Mouse (Mus musculus) mammary gland, adult 2 months (tissue): ENCODE data around the gene Ghdc. TPM values are rescaled to one million over a fixed set of nuclear protein-coding genes. Genes with fewer than 3 reads are reported as not detected.

Source experiments
- polyA plus RNA-seq: library from polyadenylated mRNA; depleted of rRNA; stranded (reverse); fragments of >200 nt; gene quantifications from 2 replicates; pipeline ENCODE4 v1.2.3, GENCODE M21; 2012; ENCODE audit warnings: low replicate concordance; rRNA removed

The Ghdc gene
- polyA plus RNA-seq, result 15.5 and 16.5 TPM in 2 replicates

DNA sequence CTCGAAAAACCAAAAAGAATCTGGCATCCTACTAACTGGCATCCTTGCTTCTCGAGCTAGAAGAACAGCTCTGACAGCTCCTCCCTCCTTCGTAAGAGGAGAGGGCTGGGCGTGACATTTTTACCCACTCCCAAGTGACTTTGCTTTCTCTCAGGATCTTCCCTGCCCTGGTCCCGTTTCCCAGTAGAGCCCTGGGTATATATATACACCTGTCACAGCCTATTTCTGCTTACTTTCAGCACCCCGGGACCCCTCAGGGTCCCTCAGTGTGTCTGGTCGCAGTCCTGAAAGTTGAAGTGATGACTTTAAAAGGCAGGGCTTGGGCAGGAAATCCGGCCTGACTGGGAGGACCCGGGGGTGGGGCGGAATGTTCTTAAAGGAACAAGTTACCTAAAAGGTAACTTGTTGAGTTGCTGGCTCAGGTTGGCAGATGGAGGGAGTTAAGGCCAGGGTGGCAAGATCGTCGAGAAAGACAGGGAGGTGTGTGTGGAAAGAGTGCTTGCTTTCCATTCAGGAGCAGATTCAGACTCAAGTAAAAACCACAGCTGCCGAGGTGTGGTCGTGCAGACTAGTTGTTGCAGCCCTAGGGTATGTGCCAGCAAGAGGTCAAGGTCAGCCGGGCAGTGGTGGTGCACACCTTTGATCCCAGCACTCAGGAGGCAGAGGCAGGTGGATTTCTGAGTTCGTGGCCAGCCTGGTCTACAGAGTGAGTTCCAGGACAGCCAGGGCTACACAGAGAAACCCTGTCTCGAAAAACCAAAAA is at the start of gene Ghdc:
Gene Ghdc (minus strand): TSS at position 312 of the 763 bp plus-strand sequence.

DNA sequence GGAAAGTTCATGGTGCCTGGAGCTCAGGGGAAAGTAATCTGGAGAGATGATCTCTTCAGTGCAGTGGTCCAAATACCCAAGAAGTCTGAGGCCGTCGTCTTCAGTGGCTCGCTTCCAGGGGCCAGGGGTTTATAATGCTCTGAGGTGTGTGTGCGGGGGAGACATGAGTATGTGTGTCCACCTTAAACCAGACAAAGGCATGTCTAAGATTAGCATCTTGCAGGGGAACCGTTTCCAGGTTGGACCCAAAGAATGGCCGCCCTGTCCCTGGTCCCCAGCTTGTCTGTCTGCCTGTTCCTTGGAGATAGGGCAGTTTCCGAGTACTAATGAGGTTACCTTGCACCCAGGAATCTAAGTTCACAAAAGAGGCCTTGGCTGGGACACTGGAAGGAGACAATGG is 7.9 kb downstream of the Ghdc start, which contains the start of gene Hcrt:
Gene Hcrt (minus strand): TSS at position 101 of the 400 bp plus-strand sequence.

DNA sequence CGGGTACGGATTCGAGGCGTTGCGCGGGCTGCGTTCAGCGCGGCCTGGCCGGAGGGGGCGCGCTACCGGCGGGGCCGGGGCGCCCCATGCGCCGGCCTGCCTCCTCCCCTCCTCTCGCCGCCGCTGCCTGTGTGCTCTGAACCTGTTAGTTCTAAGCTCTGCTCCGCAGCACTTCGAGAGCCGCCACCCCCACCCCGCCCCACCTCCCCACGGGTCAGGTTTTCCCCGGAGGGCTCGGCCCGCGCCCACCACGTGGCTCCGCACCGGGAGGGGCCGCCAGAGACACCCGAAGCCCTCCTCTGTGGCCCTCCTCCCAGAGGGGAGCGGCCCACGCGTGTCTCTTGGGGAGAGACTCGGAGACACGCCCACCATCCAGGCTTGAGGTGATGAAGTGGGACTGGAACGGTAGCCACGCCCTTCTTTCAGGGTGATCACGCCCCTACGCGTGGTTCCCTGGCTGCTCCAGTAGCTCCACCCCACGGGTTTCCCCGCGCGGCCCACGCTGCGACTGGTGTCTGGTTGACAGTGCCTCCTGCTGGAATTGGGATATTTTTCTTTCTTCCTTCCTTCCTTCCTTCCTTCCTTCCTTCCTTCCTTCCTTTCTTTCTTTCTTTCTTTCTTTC is 11.0 kb downstream of the Ghdc start, which contains the start of gene Kcnh4:
Gene Kcnh4 (minus strand): TSS at position 332 of the 623 bp plus-strand sequence.

DNA sequence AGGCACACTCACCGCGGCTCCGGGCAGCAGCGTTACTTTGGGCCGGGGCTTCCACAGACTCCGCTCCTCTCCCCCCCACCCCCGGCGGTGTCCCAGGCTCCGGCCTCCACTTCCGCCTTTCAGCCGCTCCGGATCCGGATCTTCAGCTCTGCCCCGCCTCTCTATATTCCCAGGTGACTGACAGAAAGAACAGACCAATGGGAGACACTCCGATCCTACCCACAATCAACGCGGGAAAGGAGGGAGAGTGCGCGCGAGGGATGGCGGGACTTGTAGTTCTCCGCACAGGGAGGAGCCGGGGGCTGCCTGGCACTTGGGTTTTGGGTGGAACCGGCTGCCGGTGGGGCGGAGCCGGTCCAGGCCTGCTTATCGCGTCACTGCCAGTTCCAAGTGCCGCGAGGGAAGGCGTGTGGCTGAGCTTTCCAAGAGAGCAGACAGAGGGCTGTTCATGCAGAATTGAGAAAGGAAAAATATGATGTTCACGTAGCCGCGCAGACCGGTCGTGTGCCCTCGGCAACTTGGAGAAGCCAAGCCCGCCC is 32.6 kb downstream of the Ghdc start, which contains the start of gene Rab5c:
Gene Rab5c (minus strand): TSS at position 150 of the 539 bp plus-strand sequence.

Other genes with a start within 250 kb of the Ghdc start
- gene Acly, start 243.0 kb downstream of the Ghdc start, polyA plus RNA-seq, result 897 and 934 TPM in 2 replicates
- gene Ttc25, start 225.3 kb downstream of the Ghdc start, polyA plus RNA-seq, result 1.0 and 2.6 TPM in 2 replicates
- 42.6 and 64.4 TPM in 2 replicates for gene Cnp, start 196.1 kb downstream of the Ghdc start, polyA plus RNA-seq
- 61.2 and 75.2 TPM in 2 replicates for gene Nkiras2, start 151.7 kb downstream of the Ghdc start, polyA plus RNA-seq
- 25.5 and 53.3 TPM in 2 replicates for gene Dnajc7, start 150.8 kb downstream of the Ghdc start, polyA plus RNA-seq
- 1.4 and 2.1 TPM in 2 replicates for gene Zfp385c, start 78.5 kb downstream of the Ghdc start, polyA plus RNA-seq
- gene Dhx58, start 66.7 kb downstream of the Ghdc start, polyA plus RNA-seq, result 10.3 and 16.6 TPM in 2 replicates
- 37.3 and 46.8 TPM in 2 replicates for gene Kat2a, start 58.5 kb downstream of the Ghdc start, polyA plus RNA-seq
- gene Hspb9, start 57.1 kb downstream of the Ghdc start, polyA plus RNA-seq, result not detected in 2 replicates
- gene Rab5c, start 32.7 kb downstream of the Ghdc start, polyA plus RNA-seq, result 187 and 251 TPM in 2 replicates
- 0.72 and 1.3 TPM in 2 replicates for gene Kcnh4, start 11.0 kb downstream of the Ghdc start, polyA plus RNA-seq
- gene Hcrt, start 8.0 kb downstream of the Ghdc start, polyA plus RNA-seq, result not detected in 2 replicates
- 54.0 and 56.3 TPM in 2 replicates for gene Stat5b, start 79.8 kb upstream of the Ghdc start, polyA plus RNA-seq
- gene Stat5a, start 88.4 kb upstream of the Ghdc start, polyA plus RNA-seq, result 82.3 and 109 TPM in 2 replicates
- 117 and 148 TPM in 2 replicates for gene Stat3, start 168.6 kb upstream of the Ghdc start, polyA plus RNA-seq
- 184 and 257 TPM in 2 replicates for gene Cavin1, start 199.9 kb upstream of the Ghdc start, polyA plus RNA-seq
- gene Atp6v0a1, start 238.5 kb upstream of the Ghdc start, polyA plus RNA-seq, result 68.6 and 77.8 TPM in 2 replicates